Mouse (Mus musculus) MEL (cell line): ENCODE results near the gene Fam13a. TPM values are rescaled to one million over a fixed set of nuclear protein-coding genes. Genes with fewer than 3 reads are reported as not detected.

ENCODE experiments used
- DNase-seq: peaks from one replicate; pipeline ENCODE4 v3.0.0; 2011; ENCODE audit warnings: low read depth, low spot score
- H3K27ac ChIP-seq: 2 replicates; pipeline ENCODE4 v1.5.1; 2012; ENCODE audit warnings: low read depth, mild to moderate bottlenecking, control low read depth, low read length, moderate library complexity; ENCODE audit not compliant: control insufficient read depth
- H3K27me3 ChIP-seq, 2 experiments: fragments of 150-350 bp in 1 of 2; sonication (generic) in 1 of 2; 2 replicates each; pipeline ENCODE4 v1.6.1; 2012; ENCODE audit warnings: low read length in 2 of 2, mild to moderate bottlenecking in 2 of 2, improper control_type of control experiment in 1 of 2, moderate library complexity in 1 of 2; ENCODE audit not compliant: insufficient read depth in 2 of 2, control insufficient read depth in 1 of 2
- H3K36me3 ChIP-seq, 2 experiments: 2 replicates each; pipeline ENCODE4 v1.6.1; 2012 to 2014; ENCODE audit warnings: low read length in 2 of 2, improper control_type of control experiment in 1 of 2, inconsistent platforms in 1 of 2, mild to moderate bottlenecking in 1 of 2; ENCODE audit not compliant: insufficient read depth in 2 of 2, control insufficient read depth in 1 of 2
- H3K4me1 ChIP-seq, 2 experiments: fragments of 150-350 bp in 1 of 2; sonication (generic) in 1 of 2; 2 replicates each; pipeline ENCODE4 v1.6.1; 2012; ENCODE audit warnings: low read length in 2 of 2, improper control_type of control experiment in 1 of 2, mild to moderate bottlenecking in 1 of 2; ENCODE audit not compliant: insufficient read depth in 2 of 2, control insufficient read depth in 1 of 2
- H3K4me3 ChIP-seq, 2 experiments: fragments of 150-350 bp in 1 of 2; sonication (generic) in 1 of 2; 2 replicates each; pipeline ENCODE4 v1.5.1; 2012; ENCODE audit warnings: low read depth in 2 of 2, low read length in 2 of 2, mild to moderate bottlenecking in 2 of 2, moderate library complexity in 2 of 2, control low read depth in 1 of 2, improper control_type of control experiment in 1 of 2; ENCODE audit not compliant: control insufficient read depth in 1 of 2, insufficient read depth in 1 of 2
- H3K79me2 ChIP-seq: 2 replicates; pipeline ENCODE4 v1.6.1; 2012; ENCODE audit warnings: mild to moderate bottlenecking, low read length, moderate library complexity; ENCODE audit not compliant: control insufficient read depth, poor library complexity, insufficient read depth
- H3K9ac ChIP-seq: 2 replicates; pipeline ENCODE4 v1.6.1; 2012; ENCODE audit warnings: low read depth, mild to moderate bottlenecking, control low read depth, low read length, moderate library complexity; ENCODE audit not compliant: control insufficient read depth, poor library complexity, severe bottlenecking
- H3K9me3 ChIP-seq: fragments of 150-350 bp; sonication (generic); replicated peaks from 2 replicates; pipeline ENCODE4 v1.6.1; 2012; ENCODE audit warnings: mild to moderate bottlenecking, low read length, improper control_type of control experiment, moderate library complexity; ENCODE audit not compliant: insufficient read depth
- CHD1 ChIP-seq: IDR thresholded peaks from 2 replicates; pipeline ENCODE4 v1.6.1; 2012; ENCODE audit warnings: low read depth, mild to moderate bottlenecking, inconsistent platforms, low read length, improper control_type of control experiment
- CHD2 ChIP-seq: IDR thresholded peaks from 2 replicates; pipeline ENCODE4 v1.6.1; 2011; ENCODE audit warnings: low read length, improper control_type of control experiment
- CTCF ChIP-seq, 3 experiments: IDR thresholded peaks in 2 of 3; conservative IDR thresholded peaks in 1 of 3; 2 replicates each; pipeline ENCODE4 v1.5.1; 2011 to 2012; ENCODE audit warnings: low read length in 3 of 3, low read depth in 2 of 3, mild to moderate bottlenecking in 2 of 3, improper control_type of control experiment in 1 of 3, inconsistent platforms in 1 of 3, mixed read lengths in 1 of 3, moderate library complexity in 1 of 3; ENCODE audit not compliant: control insufficient read depth in 1 of 3, insufficient read depth in 1 of 3, poor library complexity in 1 of 3, severe bottlenecking in 1 of 3
- ELF1 ChIP-seq: IDR thresholded peaks from 2 replicates; pipeline ENCODE4 v1.6.1; 2014; ENCODE audit warnings: low read depth, mild to moderate bottlenecking, inconsistent platforms, low read length, improper control_type of control experiment, moderate library complexity
- EP300 ChIP-seq, 2 experiments: IDR thresholded peaks; 2 replicates each; pipeline ENCODE4 v1.6.1; 2011; ENCODE audit warnings: improper control_type of control experiment in 2 of 2, low read length in 2 of 2, low read depth in 1 of 2, mild to moderate bottlenecking in 1 of 2
- ETS1 ChIP-seq: IDR thresholded peaks from 2 replicates; pipeline ENCODE4 v1.6.1; 2012; ENCODE audit warnings: low read depth, mild to moderate bottlenecking, inconsistent platforms, low read length, improper control_type of control experiment, moderate library complexity
- GABPA ChIP-seq: IDR thresholded peaks from 2 replicates; pipeline ENCODE4 v1.6.1; 2012; ENCODE audit warnings: low read depth, mild to moderate bottlenecking, inconsistent platforms, low read length, improper control_type of control experiment, moderate library complexity
- GATA1 ChIP-seq: IDR thresholded peaks from 2 replicates; pipeline ENCODE4 v1.6.1; 2011; ENCODE audit warnings: low read depth, low read length, improper control_type of control experiment
- HCFC1 ChIP-seq: IDR thresholded peaks from 2 replicates; pipeline ENCODE4 v1.6.1; 2012; ENCODE audit warnings: low read depth, mild to moderate bottlenecking, inconsistent platforms, low read length, improper control_type of control experiment, moderate library complexity
- JUND ChIP-seq: IDR thresholded peaks from 2 replicates; pipeline ENCODE4 v1.6.1; 2011; ENCODE audit warnings: low read depth, mild to moderate bottlenecking, improper control_type of control experiment, low read length
- KAT2A ChIP-seq: conservative IDR thresholded peaks from 2 replicates; pipeline ENCODE4 v1.6.1; 2012; ENCODE audit warnings: low read depth, low read length, improper control_type of control experiment, inconsistent platforms
- MAX ChIP-seq: IDR thresholded peaks from 2 replicates; pipeline ENCODE4 v1.6.1; 2011; ENCODE audit warnings: low read length, improper control_type of control experiment
- MAZ ChIP-seq: IDR thresholded peaks from 2 replicates; pipeline ENCODE4 v1.6.1; 2012; ENCODE audit warnings: low read depth, mild to moderate bottlenecking, inconsistent platforms, low read length, improper control_type of control experiment
- MEF2A ChIP-seq: IDR thresholded peaks from 2 replicates; pipeline ENCODE4 v1.6.1; 2014; ENCODE audit warnings: low read depth, mild to moderate bottlenecking, inconsistent platforms, low read length, improper control_type of control experiment; ENCODE audit not compliant: poor library complexity, insufficient replicate concordance, severe bottlenecking; ENCODE audit errors: extremely low read depth
- MXI1 ChIP-seq: IDR thresholded peaks from 2 replicates; pipeline ENCODE4 v1.6.1; 2011; ENCODE audit warnings: mild to moderate bottlenecking, low read depth, low read length, improper control_type of control experiment
- MYC ChIP-seq: IDR thresholded peaks from 2 replicates; pipeline ENCODE4 v1.6.1; 2011; ENCODE audit warnings: low read depth, mild to moderate bottlenecking, low read length, improper control_type of control experiment, moderate library complexity
- NELFE ChIP-seq: IDR thresholded peaks from 2 replicates; pipeline ENCODE4 v1.6.1; 2011; ENCODE audit warnings: low read depth, low read length, improper control_type of control experiment
- POLR2A ChIP-seq, 2 experiments: IDR thresholded peaks; 2 replicates each; pipeline ENCODE4 v1.6.1; 2011 to 2012; ENCODE audit warnings: low read length in 2 of 2, mild to moderate bottlenecking in 2 of 2, control low read depth in 1 of 2, improper control_type of control experiment in 1 of 2, low read depth in 1 of 2, moderate library complexity in 1 of 2; ENCODE audit not compliant: control insufficient read depth in 1 of 2, insufficient read depth in 1 of 2, poor library complexity in 1 of 2
- POLR2AphosphoS2 ChIP-seq: IDR thresholded peaks from 2 replicates; pipeline ENCODE4 v1.6.1; 2011; ENCODE audit warnings: low read length, improper control_type of control experiment
- POLR2AphosphoS5 ChIP-seq: IDR thresholded peaks from 2 replicates; pipeline ENCODE4 v1.6.1; 2012; ENCODE audit warnings: low read depth, borderline replicate concordance, mild to moderate bottlenecking, inconsistent platforms, low read length, moderate library complexity, mixed read lengths
- RCOR1 ChIP-seq: IDR thresholded peaks from 2 replicates; pipeline ENCODE4 v1.6.1; 2012; ENCODE audit warnings: low read depth, mild to moderate bottlenecking, inconsistent platforms, low read length, improper control_type of control experiment
- SIN3A ChIP-seq: IDR thresholded peaks from 2 replicates; pipeline ENCODE4 v1.6.1; 2012; ENCODE audit warnings: low read length, improper control_type of control experiment, inconsistent platforms
- SMC3 ChIP-seq: IDR thresholded peaks from 2 replicates; pipeline ENCODE4 v1.6.1; 2011; ENCODE audit warnings: low read depth, low read length, improper control_type of control experiment
- TBP ChIP-seq: IDR thresholded peaks from 2 replicates; pipeline ENCODE4 v1.8.0; 2011; ENCODE audit warnings: low read depth, low read length, improper control_type of control experiment
- TCF12 ChIP-seq: IDR thresholded peaks from 2 replicates; pipeline ENCODE4 v1.6.1; 2014; ENCODE audit warnings: low read depth, mild to moderate bottlenecking, inconsistent platforms, low read length, improper control_type of control experiment, moderate library complexity
- USF1 ChIP-seq: IDR thresholded peaks from 2 replicates; pipeline ENCODE4 v1.6.1; 2014; ENCODE audit warnings: low read depth, mild to moderate bottlenecking, inconsistent platforms, low read length, improper control_type of control experiment, moderate library complexity
- USF2 ChIP-seq, 2 experiments: IDR thresholded peaks; 2 replicates each; pipeline ENCODE4 v1.6.1; 2011 to 2012; ENCODE audit warnings: improper control_type of control experiment in 2 of 2, low read length in 2 of 2, borderline replicate concordance in 1 of 2, inconsistent platforms in 1 of 2, low read depth in 1 of 2, mild to moderate bottlenecking in 1 of 2; ENCODE audit not compliant: insufficient read depth in 1 of 2
- ZC3H11A ChIP-seq: IDR thresholded peaks from 2 replicates; pipeline ENCODE4 v1.6.1; 2012; ENCODE audit warnings: low read depth, mild to moderate bottlenecking, inconsistent platforms, low read length, improper control_type of control experiment
- ZKSCAN1 ChIP-seq: IDR thresholded peaks from 2 replicates; pipeline ENCODE4 v1.6.1; 2012; ENCODE audit warnings: low read depth, mild to moderate bottlenecking, inconsistent platforms, low read length, improper control_type of control experiment, moderate library complexity
- ZMIZ1 ChIP-seq: IDR thresholded peaks from 2 replicates; pipeline ENCODE4 v1.6.1; 2012; ENCODE audit warnings: low read depth, mild to moderate bottlenecking, inconsistent platforms, low read length, improper control_type of control experiment, moderate library complexity
- ZNF384 ChIP-seq: IDR thresholded peaks from 2 replicates; pipeline ENCODE4 v1.6.1; 2012; ENCODE audit warnings: low read depth, mild to moderate bottlenecking, inconsistent platforms, low read length, improper control_type of control experiment
- polyA plus RNA-seq, 2 experiments: library from polyadenylated mRNA; stranded (reverse) in 1 of 2; unstranded in 1 of 2; fragments of >175 nt in 1 of 2; fragments of >200 nt in 1 of 2; gene quantifications; 2 replicates each; pipeline versions ENCODE4 v1.2.1 to v1.2.4; 2012; ENCODE audit warnings: low replicate concordance in 2 of 2, low read depth in 1 of 2; ENCODE audit not compliant: insufficient read length in 2 of 2, insufficient read depth in 1 of 2, missing spikeins in 1 of 2
- total RNA-seq: library from RNA; depleted of rRNA; stranded (reverse); fragments of 300-350 nt; gene quantifications from 2 replicates; pipeline ENCODE4 v1.2.3, GENCODE M21; 2012

Fam13a gene
- total and polyA plus RNA-seq, 3 experiments: not detected

GRCm38 (mm10) chr6:58920735-58921134 is 103.6 kb downstream of the Fam13a start:
- Histone ChIP-seq H3K4me1 (peaks cover 17 to 24% of the 10 kb centered on the region in 2 experiments), H3K9me3 (no peaks in the 10 kb centered on the region), H3K27me3 (no peaks in the 10 kb centered on the region), H3K4me3 (no peak overlapping the region), H3K79me2 (no peaks in the 10 kb centered on the region), H3K36me3 (peaks cover 0 to 33% of the 10 kb centered on the region in 2 experiments; a peak in 2 of 4 replicates), H3K9ac (no peak overlapping the region), H3K27ac (no peak overlapping the region)
- no peak for TF ChIP-seq CHD1
- TF ChIP-seq MEF2A: no peak
- no peak for TF ChIP-seq MAX
- no peak for TF ChIP-seq EP300 (IDR thresholded peaks at IDR 0.05; ENCODE audit: low read depth in 1 of 2, low read length in 2 of 2)
- TF ChIP-seq MAZ: no peak
- TF ChIP-seq ZC3H11A: no peak
- TF ChIP-seq JUND: no peak
- no peak for DNase-seq

DNA sequence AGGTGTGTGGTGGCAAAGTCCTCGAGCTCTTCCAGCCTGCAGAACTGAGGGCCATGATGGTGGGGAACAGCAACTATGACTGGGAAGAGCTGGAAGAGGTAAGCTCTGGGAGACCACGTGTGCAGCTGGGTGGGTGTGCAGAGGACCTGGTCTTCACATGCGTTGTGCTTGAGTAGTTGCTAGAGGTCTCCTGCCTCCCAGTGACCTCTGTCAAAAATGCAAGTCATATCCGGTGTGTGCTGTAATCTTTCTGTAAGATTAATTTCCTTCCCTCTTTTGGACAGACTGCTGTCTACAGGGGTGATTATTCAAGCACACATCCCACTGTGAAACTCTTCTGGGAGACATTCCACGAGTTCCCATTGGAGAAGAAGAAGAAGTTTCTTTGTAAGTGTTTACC is 107.9 kb downstream of the Fam13a start:
- Histone ChIP-seq H3K36me3 (peaks cover 0 to 29% of the 10 kb centered on the region in 2 experiments; a peak in 2 of 4 replicates), H3K4me3 (peak overlapping the region in 1 of 2 experiments; percentile 27; a peak in 1 of 4 replicates), H3K27ac (peak overlapping the region; percentile 50), H3K27me3 (no peaks in the 10 kb centered on the region), H3K4me1 (peaks cover 17 to 30% of the 10 kb centered on the region in 2 experiments), H3K79me2 (no peaks in the 10 kb centered on the region), H3K9me3 (no peaks in the 10 kb centered on the region), H3K9ac (peak overlapping the region; percentile 4; the same call in 1 of the 2 replicates)
- peak; percentile 75 for DNase-seq
- peak; percentile 78 for TF ChIP-seq ETS1
- TF ChIP-seq POLR2A (IDR thresholded peaks at IDR 0.05; ENCODE audit: control insufficient read depth in 1 of 2, insufficient read depth in 1 of 2, low read depth in 1 of 2, low read length in 2 of 2, poor library complexity in 1 of 2): no peak
- 0 out of 4 replicates have a peak, but pooled peaks of 1 of the 2 experiments have one; percentile 8 for TF ChIP-seq USF2 (IDR thresholded peaks at IDR 0.05; ENCODE audit: borderline replicate concordance in 1 of 2, insufficient read depth in 1 of 2, low read depth in 1 of 2, low read length in 2 of 2)
- TF ChIP-seq CTCF (IDR thresholded peaks at IDR 0.05 in 2 of 3, conservative IDR thresholded peaks at IDR 0.05 in 1 of 3; ENCODE audit: control insufficient read depth in 1 of 3, insufficient read depth in 1 of 3, low read depth in 2 of 3, low read length in 3 of 3, poor library complexity in 1 of 3, severe bottlenecking in 1 of 3): no peak
- no peak for TF ChIP-seq ZMIZ1
- no peak for TF ChIP-seq HCFC1
- TF ChIP-seq GABPA: peak; percentile 84
- no peak for TF ChIP-seq POLR2AphosphoS2
- no peak for TF ChIP-seq ZKSCAN1
- peak; percentile 56 for TF ChIP-seq TCF12
- peak; percentile 76 for TF ChIP-seq USF1
- peak; percentile 7; the same call in 1 of the 2 replicates for TF ChIP-seq SMC3
- peak; percentile 61; the same call in 1 of the 2 replicates for TF ChIP-seq SIN3A
- TF ChIP-seq ZC3H11A: no peak
- TF ChIP-seq MEF2A: no peak
- no peak for TF ChIP-seq NELFE
- no peak for TF ChIP-seq CHD2
- TF ChIP-seq ELF1: no peak
- no peak for TF ChIP-seq POLR2AphosphoS5
- TF ChIP-seq MAX: peak; percentile 88
- TF ChIP-seq RCOR1: peak; percentile 74
- peak; percentile 67 for TF ChIP-seq MXI1
- TF ChIP-seq GATA1: peak; percentile 55
- TF ChIP-seq KAT2A: no peak
- TF ChIP-seq TBP: no peak
- peak; percentile 90 for TF ChIP-seq MYC
- no peak for TF ChIP-seq JUND
- TF ChIP-seq ZNF384: no peak
- TF ChIP-seq CHD1: no peak
